Mouse (Mus musculus) embryo, embryonic 10 days (tissue): ENCODE measurements around the gene Ddx50.
A peak's percentile ranks its signal among the peaks of the same experiment; 100 is the strongest.
"Not testable (repeated sequence)": the region's sequence is repeated elsewhere in the genome, so short reads cannot be mapped to it uniquely, and the experiment has no call there.

Experiments
- DNase-seq: peaks from one replicate; pipeline ENCODE4 v3.0.0-alpha.2; 2015; ENCODE audit warnings: low spot score

The Ddx50 gene

GRCm38 (mm10) chr10:62601053-62601791 lies 49.8 kb downstream of the Ddx50 start:
- DNase-seq = peak; percentile 31

- DNase-seq = no peak
These were observed 51.0 kb downstream of the Ddx50 start for GRCm38 (mm10) chr10:62600056-62600455.

- not testable (repeated sequence) for DNase-seq
These were observed 51.7 kb downstream of the Ddx50 start for GRCm38 (mm10) chr10:62599311-62599710.

- DNase-seq = no peak
These were observed 58.5 kb downstream of the Ddx50 start for GRCm38 (mm10) chr10:62592496-62592895.

- peak; percentile 93 for DNase-seq
These were observed 60.8 kb downstream of the Ddx50 start for GRCm38 (mm10) chr10:62590200-62590599.

GRCm38 (mm10) chr10:62588616-62589015 lies 62.4 kb downstream of the Ddx50 start:
- no peak for DNase-seq

GRCm38 (mm10) chr10:62583245-62583644 lies 67.8 kb downstream of the Ddx50 start:
- no peak for DNase-seq

GRCm38 (mm10) chr10:62582701-62583100 lies 68.3 kb downstream of the Ddx50 start:
- DNase-seq = no peak

GRCm38 (mm10) chr10:62582263-62582662 lies 68.8 kb downstream of the Ddx50 start:
- DNase-seq = no peak

GRCm38 (mm10) chr10:62579129-62579528 lies 71.9 kb downstream of the Ddx50 start:
- not testable (repeated sequence) for DNase-seq

GRCm38 (mm10) chr10:62578338-62579100 lies 72.5 kb downstream of the Ddx50 start, which contains the start of gene Kif1bp:
Gene Kif1bp, minus strand, starts transcription at chr10:62578457.
- peak; percentile 100 for DNase-seq

- no peak for DNase-seq
These were observed 73.2 kb downstream of the Ddx50 start for GRCm38 (mm10) chr10:62577673-62578337.

- no peak for DNase-seq
These were observed 76.0 kb downstream of the Ddx50 start for GRCm38 (mm10) chr10:62575001-62575400.

- no peak for DNase-seq
These were observed 80.7 kb downstream of the Ddx50 start for GRCm38 (mm10) chr10:62570126-62570871.

- DNase-seq = no peak
These were observed 82.2 kb downstream of the Ddx50 start for GRCm38 (mm10) chr10:62568861-62569260.
